Mouse (Mus musculus) spleen, adult 2 months (tissue): ENCODE results near the gene Aurka.

Experiments
- CTCF ChIP-seq: fragments of 200-500 bp; IDR thresholded peaks from 2 replicates; pipeline ENCODE4 v1.5.1; 2011; ENCODE audit warnings: mild to moderate bottlenecking, inconsistent platforms; ENCODE audit not compliant: insufficient read depth, insufficient read length, insufficient replicate concordance; ENCODE audit errors: extremely low read depth
- POLR2A ChIP-seq: fragments of 200-500 bp; IDR thresholded peaks from 2 replicates; pipeline ENCODE4 v1.6.1; 2011; ENCODE audit warnings: low read depth, low read length, inconsistent platforms

- TF ChIP-seq POLR2A (no peak), CTCF (no peak)
Observed at GRCm38 (mm10) chr2:172406173-172406572, 35.8 kb upstream of the Aurka start.
